Mouse (Mus musculus): Measurements from ENCODE around the gene Fnbp1. TPM values are rescaled to one million over a fixed set of nuclear protein-coding genes. Genes with fewer than 3 reads are reported as not detected.

Fnbp1 gene
- polyA plus RNA-seq, 1 experiment from 2014 or later: 17.3 TPM

DNA sequence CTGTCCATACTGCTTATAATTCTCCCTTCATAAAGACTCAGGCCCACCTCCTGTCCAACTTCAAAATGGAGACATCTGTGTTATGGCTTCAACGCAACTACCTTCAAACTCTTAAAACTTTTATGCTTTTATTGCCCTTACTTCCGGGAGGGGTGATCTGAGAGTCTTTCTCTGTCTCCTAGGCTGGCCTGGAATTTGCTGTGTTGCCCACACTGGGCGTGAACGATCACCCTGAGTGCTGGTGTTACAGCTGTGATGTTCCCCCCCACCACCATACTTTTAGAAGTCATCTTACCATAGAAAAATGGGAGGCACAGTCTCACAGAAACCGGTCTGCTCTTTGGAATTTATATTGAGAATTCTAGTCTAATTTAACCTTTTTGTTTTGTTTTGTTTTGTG lies 64.2 kb downstream of the Fnbp1 start:
- Histone ChIP-seq H3K36me3 (ENCODE audit: control insufficient read depth, insufficient read depth, low read length) (no peaks in the 10 kb centered on the region), H3K9ac (ENCODE audit: low read length) (no peak overlapping the region), H3K27me3 (ENCODE audit: control insufficient read depth, insufficient read depth, low read length) (no peaks in the 10 kb centered on the region), H3K4me3 (ENCODE audit: low read depth, low read length) (no peak overlapping the region), H3K9me3 (ENCODE audit: control insufficient read depth, low read length) (no peaks in the 10 kb centered on the region; the same call in 1 of the 2 replicates), H3K4me2 (ENCODE audit: low read depth, low read length, severe bottlenecking) (no peak overlapping the region), H3K4me1 (replicated peaks; ENCODE audit: control insufficient read depth, insufficient read depth, low read length) (no peaks in the 10 kb centered on the region), H3K27ac (ENCODE audit: low read depth, low read length) (no peak overlapping the region)
- DNase-seq (ENCODE audit: low spot score): no peak
- ATAC-seq (replicated peaks; ENCODE audit: low FRiP score): no peak
- 92% methylated on average over 5 of the region's 5 CpGs for WGBS

DNA sequence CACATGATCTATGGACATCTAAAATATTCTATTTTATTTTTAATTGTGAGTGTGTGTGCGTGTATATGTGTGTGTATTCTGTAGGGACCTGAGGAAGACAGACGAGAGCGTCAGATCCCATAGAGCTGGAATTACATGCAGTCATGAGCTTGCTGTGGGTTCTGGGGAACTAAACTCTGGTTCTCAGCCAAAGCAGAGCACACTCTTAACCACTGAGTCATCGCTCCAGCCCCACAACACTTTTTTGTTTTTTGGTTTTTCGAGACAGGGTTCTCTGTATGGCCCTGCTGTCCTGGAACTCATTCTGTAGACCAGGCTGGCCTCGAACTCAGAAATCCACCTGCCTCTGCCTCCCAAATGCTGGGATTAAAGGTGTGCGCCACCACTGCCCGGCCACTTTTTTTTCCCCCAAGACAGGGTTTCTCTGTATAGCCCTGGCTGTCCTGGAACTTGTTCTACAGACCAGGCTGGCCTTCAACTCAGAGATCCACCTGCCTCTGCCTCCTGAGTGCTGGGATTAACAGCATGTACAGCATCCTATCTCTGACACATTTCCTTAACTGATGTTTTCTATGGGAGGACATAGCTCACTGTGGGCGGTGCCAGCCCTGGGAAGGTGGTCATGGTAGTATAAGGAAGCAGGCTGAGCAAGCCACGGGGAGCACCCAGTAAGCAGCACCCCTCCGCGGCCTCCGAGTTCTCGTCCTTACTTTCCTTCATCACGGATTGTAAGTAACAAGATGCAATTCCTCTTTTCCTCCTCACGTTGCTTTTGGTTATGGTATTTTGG lies 65.3 kb downstream of the Fnbp1 start:
- Histone ChIP-seq H3K4me1 (replicated peaks; ENCODE audit: control insufficient read depth, insufficient read depth, low read length) (no peaks in the 10 kb centered on the region), H3K9me3 (ENCODE audit: control insufficient read depth, low read length) (no peaks in the 10 kb centered on the region; the same call in 1 of the 2 replicates), H3K27ac (ENCODE audit: low read depth, low read length) (no peak overlapping the region), H3K9ac (ENCODE audit: low read length) (no peak overlapping the region), H3K4me2 (ENCODE audit: low read depth, low read length, severe bottlenecking) (no peak overlapping the region), H3K4me3 (ENCODE audit: low read depth, low read length) (no peak overlapping the region), H3K27me3 (ENCODE audit: control insufficient read depth, insufficient read depth, low read length) (no peaks in the 10 kb centered on the region), H3K36me3 (ENCODE audit: control insufficient read depth, insufficient read depth, low read length) (no peaks in the 10 kb centered on the region)
- 95% methylated on average over 16 of the region's 16 CpGs for WGBS
- ATAC-seq (replicated peaks; ENCODE audit: low FRiP score) (no peak), DNase-seq (ENCODE audit: low spot score) (no peak)

DNA sequence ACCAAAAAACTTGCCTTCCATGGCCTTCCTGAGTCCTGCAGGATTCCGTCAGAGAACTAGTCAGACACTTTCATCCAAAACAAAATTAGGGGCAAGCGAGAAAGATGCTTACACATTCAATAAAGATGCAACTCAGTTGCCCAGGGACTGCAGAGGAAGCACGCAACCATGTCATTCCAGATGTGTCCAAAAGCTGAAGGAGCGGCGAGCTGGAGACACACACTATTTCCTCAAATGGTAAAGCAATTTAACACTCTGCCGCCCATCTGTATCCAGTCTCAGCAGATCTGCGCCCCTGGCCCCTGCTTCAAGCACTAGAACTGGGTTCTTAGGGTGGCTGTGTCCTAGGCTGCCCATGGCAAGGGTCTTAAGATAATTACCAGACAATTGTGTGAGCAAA lies 66.0 kb downstream of the Fnbp1 start:
- Histone ChIP-seq H3K4me3 (ENCODE audit: low read depth, low read length) (no peak overlapping the region), H3K27me3 (ENCODE audit: control insufficient read depth, insufficient read depth, low read length) (no peaks in the 10 kb centered on the region), H3K4me1 (replicated peaks; ENCODE audit: control insufficient read depth, insufficient read depth, low read length) (no peaks in the 10 kb centered on the region), H3K9ac (ENCODE audit: low read length) (no peak overlapping the region), H3K27ac (ENCODE audit: low read depth, low read length) (no peak overlapping the region), H3K4me2 (ENCODE audit: low read depth, low read length, severe bottlenecking) (no peak overlapping the region), H3K36me3 (ENCODE audit: control insufficient read depth, insufficient read depth, low read length) (no peaks in the 10 kb centered on the region), H3K9me3 (ENCODE audit: control insufficient read depth, low read length) (no peaks in the 10 kb centered on the region; the same call in 1 of the 2 replicates)
- ATAC-seq (replicated peaks; ENCODE audit: low FRiP score) (no peak), DNase-seq (ENCODE audit: low spot score) (no peak)
- 91% methylated on average over 7 of the region's 7 CpGs for WGBS

DNA sequence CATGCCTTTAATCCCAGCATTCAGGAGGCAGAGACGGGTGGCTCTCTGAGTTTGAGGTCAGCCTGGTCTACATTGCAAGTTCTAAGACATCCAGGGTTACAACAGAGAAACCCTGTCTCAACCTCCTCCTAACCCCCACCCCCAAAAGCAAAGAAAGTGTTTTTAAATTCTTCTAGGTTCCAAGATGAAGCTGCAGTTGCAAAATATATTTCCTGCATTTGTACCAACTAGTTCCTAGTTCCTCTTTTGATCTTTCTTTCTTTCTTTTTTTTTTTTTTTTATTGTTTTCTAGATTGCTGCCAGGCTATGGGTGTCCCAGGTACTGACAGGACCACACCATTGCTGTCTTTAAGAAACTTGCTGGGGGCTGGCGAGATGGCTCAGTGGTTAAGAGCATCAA lies 66.6 kb downstream of the Fnbp1 start:
- WGBS: 94% methylated on average over 2 of the region's 2 CpGs
- Histone ChIP-seq H3K4me3 (ENCODE audit: low read depth, low read length) (no peak overlapping the region), H3K36me3 (ENCODE audit: control insufficient read depth, insufficient read depth, low read length) (no peaks in the 10 kb centered on the region), H3K27me3 (ENCODE audit: control insufficient read depth, insufficient read depth, low read length) (no peaks in the 10 kb centered on the region), H3K9me3 (ENCODE audit: control insufficient read depth, low read length) (no peaks in the 10 kb centered on the region; the same call in 1 of the 2 replicates), H3K27ac (ENCODE audit: low read depth, low read length) (no peak overlapping the region), H3K4me2 (ENCODE audit: low read depth, low read length, severe bottlenecking) (no peak overlapping the region), H3K9ac (ENCODE audit: low read length) (no peak overlapping the region), H3K4me1 (replicated peaks; ENCODE audit: control insufficient read depth, insufficient read depth, low read length) (no peaks in the 10 kb centered on the region)
- DNase-seq (ENCODE audit: low spot score) (no peak), ATAC-seq (replicated peaks; ENCODE audit: low FRiP score) (no peak)

DNA sequence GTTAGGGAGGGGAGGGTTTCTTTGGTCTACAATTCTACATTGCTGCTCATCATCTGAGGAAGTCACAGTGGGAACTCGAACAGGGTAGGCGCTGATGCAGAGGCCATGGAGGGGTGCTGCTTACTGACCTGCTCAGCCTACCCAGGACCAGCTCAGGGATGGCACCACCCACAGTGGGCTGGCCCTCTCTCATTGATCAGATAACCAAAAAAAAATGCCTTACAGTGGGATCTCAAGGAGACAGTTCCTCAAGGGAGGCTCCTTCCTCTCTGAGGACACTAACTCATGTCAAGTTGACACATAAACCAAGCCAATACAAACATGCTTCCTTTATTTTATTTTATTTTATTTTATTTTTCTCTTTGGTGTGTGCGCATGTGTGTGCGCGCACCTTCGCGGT lies 72.3 kb downstream of the Fnbp1 start:
- Histone ChIP-seq H3K4me1 (replicated peaks; ENCODE audit: control insufficient read depth, insufficient read depth, low read length) (peaks cover 7% of the 10 kb centered on the region; the same call in 1 of the 2 replicates), H3K9me3 (ENCODE audit: control insufficient read depth, low read length) (no peaks in the 10 kb centered on the region; the same call in 1 of the 2 replicates), H3K36me3 (ENCODE audit: control insufficient read depth, insufficient read depth, low read length) (no peaks in the 10 kb centered on the region), H3K27ac (ENCODE audit: low read depth, low read length) (no peak overlapping the region; the same call in 1 of the 2 replicates), H3K9ac (ENCODE audit: low read length) (no peak overlapping the region), H3K4me3 (ENCODE audit: low read depth, low read length) (no peak overlapping the region), H3K27me3 (ENCODE audit: control insufficient read depth, insufficient read depth, low read length) (no peaks in the 10 kb centered on the region), H3K4me2 (ENCODE audit: low read depth, low read length, severe bottlenecking) (no peak overlapping the region)
- no peak for ATAC-seq (replicated peaks; ENCODE audit: low FRiP score)
- WGBS: 89% methylated on average over 7 of the region's 7 CpGs
- DNase-seq (ENCODE audit: low spot score): no peak

DNA sequence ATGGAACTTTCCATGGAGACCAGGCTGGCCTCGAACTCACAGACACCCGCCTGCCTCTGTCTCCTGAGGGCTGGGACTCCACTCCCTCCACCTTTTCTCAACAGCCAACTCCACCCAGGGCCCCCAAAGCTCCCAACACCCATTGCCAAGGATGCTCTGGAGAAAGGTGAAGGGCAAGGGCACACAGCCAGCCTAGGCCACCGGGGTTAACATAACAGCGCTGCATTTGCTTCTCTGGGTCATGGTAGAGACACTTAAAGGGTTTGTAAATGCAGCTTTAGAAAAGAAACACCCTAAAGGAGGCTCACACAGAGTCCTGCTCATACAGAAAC lies 72.7 kb downstream of the Fnbp1 start:
- Histone ChIP-seq H3K36me3 (ENCODE audit: control insufficient read depth, insufficient read depth, low read length) (no peaks in the 10 kb centered on the region), H3K27me3 (ENCODE audit: control insufficient read depth, insufficient read depth, low read length) (no peaks in the 10 kb centered on the region), H3K4me2 (ENCODE audit: low read depth, low read length, severe bottlenecking) (no peak overlapping the region), H3K9me3 (ENCODE audit: control insufficient read depth, low read length) (no peaks in the 10 kb centered on the region; the same call in 1 of the 2 replicates), H3K4me3 (ENCODE audit: low read depth, low read length) (no peak overlapping the region), H3K27ac (ENCODE audit: low read depth, low read length) (peak overlapping the region; percentile 88), H3K4me1 (replicated peaks; ENCODE audit: control insufficient read depth, insufficient read depth, low read length) (peaks cover 7% of the 10 kb centered on the region; the same call in 1 of the 2 replicates), H3K9ac (ENCODE audit: low read length) (no peak overlapping the region)
- WGBS: 65% methylated on average over 4 of the region's 4 CpGs
- DNase-seq (ENCODE audit: low spot score) (peak; percentile 70), ATAC-seq (replicated peaks; ENCODE audit: low FRiP score) (no peak)

DNA sequence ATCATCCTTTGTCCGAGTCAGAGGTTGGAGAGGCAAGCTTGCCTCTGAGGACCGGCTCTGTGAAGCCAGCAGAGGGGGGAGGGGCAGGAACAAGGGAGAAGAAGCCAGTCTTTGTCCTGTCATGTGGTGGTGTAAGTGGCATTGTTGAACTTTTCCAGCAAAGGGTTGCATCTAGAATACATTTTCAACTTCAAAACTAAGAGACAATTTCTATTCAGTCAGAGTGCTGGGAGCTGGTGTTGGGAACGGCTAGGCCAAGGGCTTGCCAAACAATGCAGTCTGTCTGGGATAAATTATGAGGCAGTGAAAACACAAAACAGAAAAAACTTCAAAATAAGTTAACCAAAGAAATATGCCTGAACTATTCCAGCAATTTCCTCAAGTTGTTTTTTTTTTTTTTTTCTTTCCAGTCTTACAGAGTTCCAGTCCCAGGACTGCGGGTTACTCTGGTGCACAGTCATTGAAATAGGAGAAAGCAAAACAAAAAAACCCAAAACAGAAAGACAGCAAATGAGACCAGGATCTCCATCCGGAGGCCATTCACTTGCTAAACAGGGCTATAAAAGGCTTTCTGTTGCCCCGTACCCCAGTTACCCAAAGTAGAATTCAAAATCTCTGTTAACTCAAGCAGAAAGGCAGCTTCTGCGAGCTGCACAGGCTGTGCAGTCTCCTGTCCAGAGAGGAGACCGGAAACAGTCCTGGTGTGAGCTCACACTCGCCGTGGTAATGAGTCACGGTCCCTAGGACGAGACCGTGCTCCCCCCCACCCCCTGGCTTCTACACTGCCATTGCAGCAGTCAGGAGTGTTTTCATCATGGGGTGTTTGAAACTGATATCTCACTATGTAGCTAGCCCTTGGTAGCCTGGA lies 73.3 kb downstream of the Fnbp1 start:
- Histone ChIP-seq H3K4me1 (replicated peaks; ENCODE audit: control insufficient read depth, insufficient read depth, low read length) (peaks cover 7% of the 10 kb centered on the region; the same call in 1 of the 2 replicates), H3K9me3 (ENCODE audit: control insufficient read depth, low read length) (no peaks in the 10 kb centered on the region; the same call in 1 of the 2 replicates), H3K4me2 (ENCODE audit: low read depth, low read length, severe bottlenecking) (no peak overlapping the region), H3K36me3 (ENCODE audit: control insufficient read depth, insufficient read depth, low read length) (no peaks in the 10 kb centered on the region), H3K9ac (ENCODE audit: low read length) (peak overlapping the region; percentile 2; the same call in 1 of the 2 replicates), H3K27me3 (ENCODE audit: control insufficient read depth, insufficient read depth, low read length) (no peaks in the 10 kb centered on the region), H3K27ac (ENCODE audit: low read depth, low read length) (peak overlapping the region; percentile 88), H3K4me3 (ENCODE audit: low read depth, low read length) (no peak overlapping the region)
- ATAC-seq (replicated peaks; ENCODE audit: low FRiP score): peak; percentile 56
- peak; percentile 71 for DNase-seq (ENCODE audit: low spot score)
- WGBS: 7% methylated on average over 13 of the region's 13 CpGs

DNA sequence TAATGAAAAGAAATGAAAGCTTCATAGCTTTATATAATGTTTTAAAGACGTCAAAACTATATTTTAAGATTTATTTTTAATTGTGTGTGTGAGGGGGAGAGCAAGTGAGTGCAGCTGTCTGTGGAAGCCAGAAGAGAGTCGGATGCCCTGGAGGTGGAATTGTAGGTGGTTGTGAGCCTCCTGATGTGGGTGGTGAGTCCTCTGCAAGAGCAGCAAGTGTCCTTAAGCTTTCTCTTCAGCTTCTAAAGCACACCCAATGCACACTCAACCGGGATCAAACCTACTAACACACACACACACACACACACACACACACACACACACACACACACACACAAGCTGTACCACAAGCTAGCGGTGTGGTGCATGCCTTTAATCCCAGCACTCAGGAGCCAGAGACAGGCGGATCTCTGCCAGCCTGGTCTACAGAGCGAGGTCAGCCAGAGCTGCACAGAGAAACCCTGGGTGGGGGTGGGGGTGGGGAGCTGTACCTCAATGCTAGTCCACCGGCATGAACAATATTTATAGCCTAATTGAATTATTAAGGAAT lies 74.0 kb downstream of the Fnbp1 start:
- H3K4me3 ChIP-seq (ENCODE audit: low read depth, low read length): no peak overlapping the region
- H3K4me2 ChIP-seq (ENCODE audit: low read depth, low read length, severe bottlenecking): no peak overlapping the region
- no peaks in the 10 kb centered on the region for H3K36me3 ChIP-seq (ENCODE audit: control insufficient read depth, insufficient read depth, low read length)
- H3K4me1 ChIP-seq (replicated peaks; ENCODE audit: control insufficient read depth, insufficient read depth, low read length): peaks cover 7% of the 10 kb centered on the region; the same call in 1 of the 2 replicates
- DNase-seq (ENCODE audit: low spot score): peak; percentile 61
- no peak for ATAC-seq (replicated peaks; ENCODE audit: low FRiP score)
- H3K9ac ChIP-seq (ENCODE audit: low read length): no peak overlapping the region
- H3K27ac ChIP-seq (ENCODE audit: low read depth, low read length): peak overlapping the region; percentile 88
- no peaks in the 10 kb centered on the region for H3K27me3 ChIP-seq (ENCODE audit: control insufficient read depth, insufficient read depth, low read length)
- 44% methylated on average over 7 of the region's 7 CpGs for WGBS
- H3K9me3 ChIP-seq (ENCODE audit: control insufficient read depth, low read length): no peaks in the 10 kb centered on the region; the same call in 1 of the 2 replicates

All from forebrain, embryonic 11.5 days (tissue).